Comparison of ENCODE assay signal across 7 mouse cellular contexts in the genomic region with DNA sequence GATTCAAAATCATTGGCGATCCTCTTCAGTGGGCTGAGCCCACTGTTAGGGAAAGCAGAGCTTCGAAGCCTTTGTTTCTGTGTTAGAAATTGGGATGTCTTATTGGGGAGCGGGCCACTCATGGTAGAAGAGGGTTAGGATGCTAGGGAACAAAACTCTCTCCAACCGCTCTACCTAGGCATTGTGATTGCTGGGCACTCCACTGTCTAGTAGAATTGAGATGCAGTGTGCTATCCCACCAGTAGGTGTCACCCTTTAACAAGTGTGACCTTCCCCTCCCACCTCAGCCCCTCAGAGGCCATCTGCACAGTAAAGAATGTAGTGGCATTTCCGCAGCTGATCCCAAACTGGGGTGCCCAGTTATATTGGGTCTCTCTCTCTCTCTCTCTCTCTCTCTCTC. TPM values are rescaled to one million over a fixed set of nuclear protein-coding genes. Genes with fewer than 3 reads are reported as not detected.
A peak's percentile ranks its signal among the peaks of the same experiment; 100 is the strongest.
DNase-seq lines count a peak whose midpoint lies in the region; ATAC-seq lines count a peak whose summit lies in the region.

No protein-coding gene starts in this region.

- peaks cover 2% of the 10 kb centered on the region; the same call in 1 of the 2 replicates for H3K4me1 ChIP-seq in embryonic facial prominence, embryonic 12.5 days
- H3K4me1 ChIP-seq in limb, embryonic 13.5 days, result peaks cover 14% of the 10 kb centered on the region
- no peaks in the 10 kb centered on the region for H3K4me1 ChIP-seq in midbrain, embryonic 16.5 days (ENCODE audit: control insufficient read depth, insufficient read depth, low read length)

- H3K4me2 ChIP-seq in embryonic facial prominence, embryonic 12.5 days (replicated peaks), result 0 out of 2 replicates have a peak overlapping the region, but pooled peaks have one; percentile 5
- peak overlapping the region; percentile 34 for H3K4me2 ChIP-seq in limb, embryonic 13.5 days (replicated peaks)
- no peak overlapping the region for H3K4me2 ChIP-seq in midbrain, embryonic 16.5 days (ENCODE audit: low read length)

- H3K4me3 ChIP-seq in embryonic facial prominence, embryonic 12.5 days, result no peak overlapping the region
- no peak overlapping the region for H3K4me3 ChIP-seq in limb, embryonic 13.5 days
- no peak overlapping the region for H3K4me3 ChIP-seq in midbrain, embryonic 16.5 days (ENCODE audit: low read depth, low read length)

- H3K9me3 ChIP-seq in embryonic facial prominence, embryonic 12.5 days, result no peaks in the 10 kb centered on the region
- no peaks in the 10 kb centered on the region for H3K9me3 ChIP-seq in limb, embryonic 13.5 days
- H3K9me3 ChIP-seq in midbrain, embryonic 16.5 days (replicated peaks; ENCODE audit: control insufficient read depth, low read length, poor library complexity, severe bottlenecking), result no peaks in the 10 kb centered on the region

- no peak overlapping the region for H3K27ac ChIP-seq in embryonic facial prominence, embryonic 12.5 days
- H3K27ac ChIP-seq in limb, embryonic 13.5 days, result no peak overlapping the region
- no peak overlapping the region for H3K27ac ChIP-seq in midbrain, embryonic 16.5 days (ENCODE audit: low read length)

- H3K9ac ChIP-seq in embryonic facial prominence, embryonic 12.5 days, result no peak overlapping the region
- H3K9ac ChIP-seq in limb, embryonic 13.5 days, result no peak overlapping the region
- 0 out of 2 replicates have a peak overlapping the region, but pooled peaks have one; percentile 31 for H3K9ac ChIP-seq in midbrain, embryonic 16.5 days (ENCODE audit: low read depth, low read length)

- ATAC-seq in embryonic facial prominence, embryonic 12.5 days (ENCODE audit: insufficient number of reproducible peaks, insufficient read depth, low FRiP score, low TSS enrichment), result peak; percentile 67; the same call in 1 of the 2 replicates
- peak; percentile 85 for ATAC-seq in limb, embryonic 13.5 days (ENCODE audit: low FRiP score, low read depth)
- peak; percentile 82 for ATAC-seq in midbrain, embryonic 16.5 days

- peak; percentile 70 for DNase-seq in adrenal gland, postnatal 25 days
- peak; percentile 64 to 78 for DNase-seq in heart, adult 9 months (ENCODE audit: low spot score in 2 of 2)
- peak; percentile 91 for DNase-seq in kidney, adult 9 months
- peak; percentile 32 to 76 for DNase-seq in spleen, postnatal 14 days (ENCODE audit: low spot score in 2 of 2)

- no peaks in the 10 kb centered on the region for H3K36me3 ChIP-seq in embryonic facial prominence, embryonic 12.5 days
- no peaks in the 10 kb centered on the region for H3K36me3 ChIP-seq in limb, embryonic 13.5 days
- H3K36me3 ChIP-seq in midbrain, embryonic 16.5 days (ENCODE audit: control insufficient read depth, insufficient read depth, low read length), result no peaks in the 10 kb centered on the region

- no peaks in the 10 kb centered on the region for H3K27me3 ChIP-seq in embryonic facial prominence, embryonic 12.5 days
- H3K27me3 ChIP-seq in limb, embryonic 13.5 days, result 0 out of 2 replicates have a peak, but pooled peaks cover 5% of the 10 kb centered on the region
- no peaks in the 10 kb centered on the region; the same call in 1 of the 2 replicates for H3K27me3 ChIP-seq in midbrain, embryonic 16.5 days (ENCODE audit: control insufficient read depth, insufficient read depth, low read depth, low read length)

- 14% methylated on average over 5 of the region's 5 CpGs for WGBS in embryonic facial prominence, embryonic 12.5 days
- whole genome bisulfite sequencing in limb, embryonic 13.5 days, result 22% methylated on average over 5 of the region's 5 CpGs
- 16% methylated on average over 5 of the region's 5 CpGs for WGBS in midbrain, embryonic 16.5 days

RNA-seq across cellular contexts. Expression of gene Dlx2, which starts 52.2 kb away (rescaled TPM):
- total RNA-seq in adrenal gland, postnatal 25 days (2021), result 0.33 and 0.48 TPM in 2 replicates
- 21.9 and 29.7 TPM in 2 replicates for polyA plus RNA-seq in embryonic facial prominence, embryonic 12.5 days (2016; fragmentation: Nextera tagmentation; extraction: Ambion mirVana)
- polyA plus RNA-seq in limb, embryonic 13.5 days (2015; fragmentation: Nextera tagmentation; extraction: Ambion mirVana), result 3.7 and 4.4 TPM in 2 replicates
- polyA plus RNA-seq in midbrain, embryonic 16.5 days (2015; fragmentation: Nextera tagmentation; extraction: Ambion mirVana), result 4.5 and 10.9 TPM in 2 replicates
